7 mouse cellular contexts compared by ENCODE assay signal in genomic region chr9:66511580-66512350, GRCm38 (mm10). TPM values are rescaled to one million over a fixed set of nuclear protein-coding genes. Genes with fewer than 3 reads are reported as not detected.
A peak's percentile ranks its signal among the peaks of the same experiment; 100 is the strongest.
DNase-seq lines count a peak whose midpoint lies in the region; ATAC-seq lines count a peak whose summit lies in the region.

No protein-coding gene starts in this region.

- no peaks in the 10 kb centered on the region for H3K9me3 ChIP-seq in intestine, embryonic 16.5 days (ENCODE audit: control insufficient read depth, low read length)
- no peaks in the 10 kb centered on the region for H3K9me3 ChIP-seq in midbrain, embryonic 11.5 days (ENCODE audit: control insufficient read depth, low read length)

- H3K9ac ChIP-seq in intestine, embryonic 16.5 days (ENCODE audit: low read depth, low read length): peak overlapping the region; percentile 81
- H3K9ac ChIP-seq in midbrain, embryonic 11.5 days (ENCODE audit: low read length): peak overlapping the region; percentile 89

- no peaks in the 10 kb centered on the region for H3K27me3 ChIP-seq in intestine, embryonic 16.5 days (replicated peaks; ENCODE audit: control insufficient read depth, insufficient read depth, low read length)
- no peaks in the 10 kb centered on the region for H3K27me3 ChIP-seq in midbrain, embryonic 11.5 days (ENCODE audit: control insufficient read depth, insufficient read depth, low read length)

- 0% methylated on average over 77 of the region's 78 CpGs for WGBS in intestine, embryonic 16.5 days
- under 1% methylated on average over 78 of the region's 78 CpGs for WGBS in midbrain, embryonic 11.5 days

- H3K27ac ChIP-seq in intestine, embryonic 16.5 days (ENCODE audit: low read length): peak overlapping the region; percentile 98
- peak overlapping the region; percentile 94 for H3K27ac ChIP-seq in midbrain, embryonic 11.5 days (ENCODE audit: low read depth, low read length)

- H3K4me2 ChIP-seq in intestine, embryonic 16.5 days (ENCODE audit: low read depth, low read length): peak overlapping the region; percentile 91
- peak overlapping the region; percentile 98 for H3K4me2 ChIP-seq in midbrain, embryonic 11.5 days

- peak overlapping the region; percentile 62 for H3K4me3 ChIP-seq in intestine, embryonic 16.5 days (ENCODE audit: low read length)
- peak overlapping the region; percentile 57 for H3K4me3 ChIP-seq in midbrain, embryonic 11.5 days (ENCODE audit: low read depth, low read length)

- intact Hi-C loops in gastrocnemius, postnatal 36 days (cut with DNase I): loop anchor here (2.0 to 5.0 kb wide), 3 partner anchors 81 to 276 kb away; partner anchors contain the start of gene Usp3
- intact Hi-C loops in left cerebral cortex, postnatal 36 days (cut with DNase I): loop anchor here (2.0 to 10.0 kb wide), 4 partner anchors 81 to 433 kb away; partner anchors contain the start of genes Rps27l and Usp3

- ATAC-seq in intestine, embryonic 16.5 days: peak; percentile 89
- peak; percentile 88 for ATAC-seq in midbrain, embryonic 11.5 days (ENCODE audit: low FRiP score)

- peaks cover 33% of the 10 kb centered on the region for H3K4me1 ChIP-seq in intestine, embryonic 16.5 days (ENCODE audit: control insufficient read depth, insufficient read depth, low read length)
- H3K4me1 ChIP-seq in midbrain, embryonic 11.5 days (ENCODE audit: control insufficient read depth, insufficient read depth, low read length): peaks cover 20% of the 10 kb centered on the region

- peak; percentile 90 to 91 for DNase-seq in adrenal gland, adult 18-20 months (ENCODE audit: low spot score in 2 of 2)
- DNase-seq in embryo, embryonic 11 days: peak; percentile 97
- DNase-seq in gastrocnemius, postnatal 36 days: peak; percentile 88
- peak; percentile 96 to 99 for DNase-seq in left cerebral cortex, postnatal 36 days (ENCODE audit: low spot score in 2 of 2)
- DNase-seq in midbrain, embryonic 11.5 days (ENCODE audit: low spot score, missing footprints): peak; percentile 100
- DNase-seq in skeletal muscle tissue, adult 2 months (ENCODE audit: low read depth, low spot score): peak; percentile 96

- H3K36me3 ChIP-seq in intestine, embryonic 16.5 days (ENCODE audit: control insufficient read depth, insufficient read depth, low read length): peaks cover 17% of the 10 kb centered on the region
- peaks cover 16% of the 10 kb centered on the region; the same call in 1 of the 2 replicates for H3K36me3 ChIP-seq in midbrain, embryonic 11.5 days (ENCODE audit: control insufficient read depth, insufficient read depth, low read length)

RNA-seq across cellular contexts. Expression of gene Fbxl22, which starts 2.6 kb away (rescaled TPM):
- total RNA-seq in adrenal gland, adult 18-20 months (2021): under 1 TPM; 0.40 to 0.67 TPM
- total RNA-seq in gastrocnemius, postnatal 36 days (2021): 1 to 10 TPM; 3.7 to 5.4 TPM
- 12.7 and 14.1 TPM in 2 replicates for polyA plus RNA-seq in intestine, embryonic 16.5 days (2015; fragmentation: Nextera tagmentation; extraction: Ambion mirVana)
- total RNA-seq in left cerebral cortex, postnatal 36 days (2021): under 1 TPM; 0.35 to 0.52 TPM
- 1.8 and 2.1 TPM in 2 replicates for polyA plus RNA-seq in midbrain, embryonic 11.5 days (2014; fragmentation: Nextera tagmentation; extraction: Ambion mirVana)

Comparison
In these comparisons a context has a peak if more than half of its experiments do, and no peak if none do; other contexts are left out.
1. Peak in every context shown above with its lines: DNase-seq, ATAC-seq, H3K4me3 ChIP-seq and H3K27ac ChIP-seq.